Mouse (Mus musculus): ENCODE measurements around the gene Sox18.

DNA sequence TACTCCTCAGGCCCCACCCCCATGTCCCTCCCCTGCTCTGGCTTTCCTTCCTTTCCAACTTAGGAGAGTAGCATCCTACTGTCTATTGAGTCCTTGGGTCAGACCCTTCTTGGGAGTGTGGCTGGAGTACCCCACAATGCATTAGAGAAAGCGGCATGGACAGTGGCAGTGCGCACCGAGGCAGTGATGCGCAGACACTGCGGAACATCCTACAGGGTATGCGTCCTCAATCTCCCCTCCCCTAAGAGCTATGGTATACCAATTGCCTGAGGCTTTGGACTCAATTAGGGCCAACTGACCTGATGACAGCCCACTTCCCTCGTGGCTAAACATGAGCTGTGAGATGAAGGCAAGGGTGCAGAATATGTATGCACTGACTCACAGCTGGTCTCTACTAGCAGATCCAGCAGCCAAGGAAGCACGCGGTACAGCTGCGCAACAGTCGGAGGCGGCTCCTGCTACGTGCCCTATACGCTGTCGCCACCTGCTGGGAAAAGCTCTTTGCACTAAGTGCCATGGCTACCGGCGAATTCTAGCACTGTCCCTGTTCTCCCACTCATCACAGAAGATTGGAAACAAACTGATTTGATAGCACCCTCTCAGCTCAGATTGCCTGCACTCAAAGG is 12.4 kb downstream of the Sox18 start:
- no peak for TF ChIP-seq CTCF (IDR thresholded peaks at IDR 0.05; ENCODE audit: extremely low read depth, insufficient read depth, insufficient read length, insufficient replicate concordance)
- no peak for TF ChIP-seq POLR2A (IDR thresholded peaks at IDR 0.05; ENCODE audit: low read depth, low read length)
